Mouse (Mus musculus): ENCODE measurements around the gene Vmn2r28. TPM values are rescaled to one million over a fixed set of nuclear protein-coding genes. Genes with fewer than 3 reads are reported as not detected.
"Not testable (repeated sequence)": the region's sequence is repeated elsewhere in the genome, so short reads cannot be mapped to it uniquely, and the experiment has no call there.

The Vmn2r28 gene
- total RNA-seq (2021) = not detected
- polyA plus RNA-seq (2012; rRNA removed) = not detected in 2 replicates
- long read RNA-seq = 0 reads

DNA sequence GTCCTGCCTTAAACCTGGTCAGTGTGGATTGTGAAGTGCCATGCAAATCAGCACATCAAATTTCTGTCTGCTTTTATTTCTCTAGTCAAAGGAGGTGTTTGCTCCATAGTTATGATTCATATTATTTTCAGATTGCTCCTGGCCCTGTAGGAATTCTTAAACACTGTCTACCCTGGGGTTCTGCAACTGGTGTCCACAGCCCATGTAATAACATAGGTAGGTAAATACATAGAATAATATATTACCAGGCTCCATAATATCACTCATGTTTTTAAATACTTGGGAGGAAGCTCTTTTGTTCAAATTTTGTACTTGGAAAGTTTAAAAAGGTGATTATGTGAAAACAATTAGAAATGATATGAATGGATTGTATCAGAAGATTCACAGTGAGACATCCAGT, at the start of gene Vmn2r28:
TSS of gene Vmn2r28 (minus strand) at position 101 of the 400 bp plus-strand sequence.
- DNase-seq = not testable (repeated sequence)

DNA sequence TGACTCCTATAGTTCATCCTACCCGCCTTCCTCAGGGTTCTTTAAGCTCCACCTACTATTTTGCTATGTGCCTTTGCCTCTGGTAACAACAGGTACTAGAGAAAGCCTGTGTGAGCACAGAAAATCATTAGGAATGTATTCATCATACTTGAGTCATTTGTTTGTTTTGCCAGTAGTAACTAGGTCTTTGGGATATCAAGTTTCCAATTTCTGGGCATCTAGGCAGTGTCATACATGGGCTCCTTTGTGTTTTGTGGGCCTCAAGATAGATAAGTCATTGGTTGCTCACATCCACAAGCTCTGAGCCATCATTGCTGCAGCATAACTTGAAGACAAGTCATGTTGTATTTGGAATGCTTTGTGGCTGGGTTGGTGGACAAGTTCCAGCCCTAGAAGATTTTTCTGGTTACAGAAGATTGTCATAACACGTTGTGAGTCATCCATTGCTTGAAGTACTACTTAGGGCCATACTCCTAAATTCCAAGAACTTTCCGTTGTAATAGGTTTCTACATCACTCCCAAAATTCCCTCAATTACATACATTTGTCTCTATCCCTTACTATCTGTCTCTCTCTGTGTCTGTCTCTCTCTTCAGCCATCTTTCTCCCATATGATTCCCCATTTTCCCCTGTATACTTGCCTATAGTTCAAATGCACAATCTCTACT, 47.1 kb upstream of the Vmn2r28 start:
- not testable (repeated sequence) for DNase-seq

DNA sequence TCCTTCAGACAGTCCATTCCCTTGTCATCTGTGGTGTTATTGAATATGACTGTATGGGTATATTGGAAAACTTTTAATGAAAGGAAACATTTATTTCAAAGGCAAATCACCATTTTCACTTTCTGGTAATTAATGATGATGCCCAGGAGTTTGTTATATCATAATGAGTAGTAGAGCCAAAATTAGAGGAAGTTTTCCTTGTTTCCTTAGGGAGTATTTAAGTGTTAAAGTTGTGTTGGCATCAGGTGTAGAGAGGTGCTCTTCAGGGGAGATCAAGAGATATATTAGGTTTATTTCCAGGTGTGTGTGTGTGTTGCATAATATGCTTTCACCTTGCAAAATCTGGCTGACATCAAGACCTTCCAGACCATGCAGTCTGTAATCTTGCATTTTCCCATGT, 37.1 kb downstream of the Vmn2r28 start, which contains the start of gene Vmn1r59:
TSS of gene Vmn1r59 (minus strand) at position 101 of the 400 bp plus-strand sequence.
- DNase-seq = no peak

DNA sequence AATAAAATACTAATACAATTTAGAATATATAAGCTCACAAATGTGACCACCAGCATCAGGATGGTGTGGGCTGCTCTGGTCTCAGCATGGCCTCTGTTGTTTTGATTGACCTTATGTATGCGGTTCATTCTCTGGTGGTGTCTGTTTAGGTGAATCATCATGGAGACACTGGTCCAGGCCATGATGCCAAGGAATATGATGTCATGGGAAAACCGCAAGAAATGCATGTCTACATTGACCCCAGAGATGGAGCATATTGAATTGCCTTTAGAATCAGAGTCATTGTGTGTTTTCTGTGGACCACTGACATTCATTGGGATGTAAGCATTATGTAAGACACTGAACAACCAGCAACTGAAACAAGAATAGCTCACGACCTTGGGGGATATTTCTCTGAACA, 39.7 kb downstream of the Vmn2r28 start:
- DNase-seq = not testable (repeated sequence)

DNA sequence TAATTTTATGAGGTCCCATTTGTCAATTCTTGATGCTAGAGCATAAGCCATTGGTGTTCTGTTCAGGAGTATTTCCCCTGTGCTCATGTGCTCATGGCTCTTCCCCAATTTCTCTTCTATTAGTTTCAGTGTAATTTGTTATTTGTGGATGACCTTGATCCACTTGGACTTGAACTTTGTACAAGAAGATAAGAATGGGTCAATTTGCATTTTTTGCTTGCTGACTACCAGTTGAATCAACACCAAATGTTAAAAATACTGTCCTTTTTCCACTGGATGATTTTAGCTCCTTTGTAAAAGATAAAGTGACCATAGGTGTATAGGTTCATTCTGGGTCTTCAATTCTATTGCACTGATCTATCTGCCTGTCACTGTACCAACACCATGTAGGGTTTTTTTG, 45.1 kb downstream of the Vmn2r28 start:
- DNase-seq = no peak

Other genes starting within 250 kb of the Vmn2r28 start
- not detected for gene Gm5065, start 143.4 kb downstream of the Vmn2r28 start, total RNA-seq (2021)
- not detected in 2 replicates for gene Gm5065, start 143.4 kb downstream of the Vmn2r28 start, polyA plus RNA-seq (2012; rRNA removed)
- gene Nlrp2, start 142.9 kb downstream of the Vmn2r28 start, total RNA-seq (2021) = not detected
- not detected in 2 replicates for gene Nlrp2, start 142.9 kb downstream of the Vmn2r28 start, polyA plus RNA-seq (2012; rRNA removed)
- not detected for gene Vmn1r58, start 80.6 kb downstream of the Vmn2r28 start, total RNA-seq (2021)
- not detected in 2 replicates for gene Vmn1r58, start 80.6 kb downstream of the Vmn2r28 start, polyA plus RNA-seq (2012; rRNA removed)
- gene Vmn1r59, start 37.2 kb downstream of the Vmn2r28 start, total RNA-seq (2021) = not detected
- not detected in 2 replicates for gene Vmn1r59, start 37.2 kb downstream of the Vmn2r28 start, polyA plus RNA-seq (2012; rRNA removed)
- gene Vmn1r60, start 53.4 kb upstream of the Vmn2r28 start, total RNA-seq (2021) = not detected
- gene Vmn1r60, start 53.4 kb upstream of the Vmn2r28 start, polyA plus RNA-seq (2012; rRNA removed) = not detected in 2 replicates
- gene Vmn1r61, start 119.3 kb upstream of the Vmn2r28 start, total RNA-seq (2021) = not detected
- not detected in 2 replicates for gene Vmn1r61, start 119.3 kb upstream of the Vmn2r28 start, polyA plus RNA-seq (2012; rRNA removed)
- gene Vmn1r62, start 179.7 kb upstream of the Vmn2r28 start, total RNA-seq (2021) = not detected
- gene Vmn1r62, start 179.7 kb upstream of the Vmn2r28 start, polyA plus RNA-seq (2012; rRNA removed) = not detected in 2 replicates